Mouse (Mus musculus) bone marrow, adult 2 months (tissue): ENCODE results near the gene Tnfrsf25. TPM values are rescaled to one million over a fixed set of nuclear protein-coding genes. Genes with fewer than 3 reads are reported as not detected.
A peak's percentile ranks its signal among the peaks of the same experiment; 100 is the strongest.

Source experiments
- H3K27ac ChIP-seq: fragments of 200-500 bp; 2 replicates; pipeline ENCODE4 v1.5.1; 2012; ENCODE audit warnings: low read depth, mild to moderate bottlenecking, control low read depth, inconsistent platforms, low read length; ENCODE audit not compliant: control insufficient read depth, poor library complexity, insufficient read depth
- H3K4me1 ChIP-seq: fragments of 200-500 bp; 2 replicates; pipeline ENCODE4 v1.6.1; 2011; ENCODE audit warnings: low read length; ENCODE audit not compliant: control insufficient read depth, insufficient read depth
- H3K4me3 ChIP-seq: fragments of 200-500 bp; replicated peaks from 2 replicates; pipeline ENCODE3; 2011; ENCODE audit warnings: mild to moderate bottlenecking, low read depth, low read length, control low read depth; ENCODE audit not compliant: control insufficient read depth
- CTCF ChIP-seq: fragments of 200-500 bp; IDR thresholded peaks from 2 replicates; pipeline ENCODE4 v1.5.1; 2011; ENCODE audit warnings: low read length, control low read depth; ENCODE audit not compliant: control insufficient read depth, insufficient read depth
- POLR2A ChIP-seq: fragments of 200-500 bp; IDR thresholded peaks from 2 replicates; pipeline ENCODE4 v1.6.1; 2011; ENCODE audit warnings: low read depth, mild to moderate bottlenecking, control low read depth, low read length, borderline replicate concordance; ENCODE audit not compliant: control insufficient read depth
- WGBS: fragments of 180-500 bp; shearing (Covaris S2); methylation state at CpG from one replicate; pipeline ENCODE4 v1.1.7; 2018; 5-methylcytosine and 5-hydroxymethylcytosine counted together
- polyA plus RNA-seq: library from polyadenylated mRNA; stranded (reverse); fragments of >200 nt; gene quantifications from 2 replicates; pipeline ENCODE4 v1.2.4, GENCODE M21; 2011; ENCODE audit warnings: low replicate concordance; ENCODE audit not compliant: missing spikeins, insufficient read depth, insufficient read length

The Tnfrsf25 gene
- polyA plus RNA-seq, 1 experiment = 3.3 TPM

- Histone ChIP-seq H3K27ac (no peak overlapping the region), H3K4me1 (no peaks in the 10 kb centered on the region; the same call in none of the 2 replicates), H3K4me3 (peak overlapping the region; percentile 8)
- no peak for TF ChIP-seq POLR2A
- no peak for TF ChIP-seq CTCF
- WGBS = 80% methylated on average over 24 of the region's 24 CpGs
Measured at GRCm38 (mm10) chr4:152107493-152107892, 8.2 kb upstream of the Tnfrsf25 start.

GRCm38 (mm10) chr4:152107971-152108509 lies 7.7 kb upstream of the Tnfrsf25 start:
- TF ChIP-seq POLR2A = no peak
- TF ChIP-seq CTCF = no peak
- WGBS = 93% methylated on average over 30 of the region's 30 CpGs
- no peaks in the 10 kb centered on the region; the same call in none of the 2 replicates for H3K4me1 ChIP-seq
- no peak overlapping the region for H3K4me3 ChIP-seq
- H3K27ac ChIP-seq = no peak overlapping the region

GRCm38 (mm10) chr4:152108673-152109072 lies 7.1 kb upstream of the Tnfrsf25 start:
- Histone ChIP-seq H3K27ac (no peak overlapping the region), H3K4me3 (no peak overlapping the region), H3K4me1 (no peaks in the 10 kb centered on the region; the same call in none of the 2 replicates)
- 93% methylated on average over 5 of the region's 5 CpGs for WGBS
- no peak for TF ChIP-seq CTCF
- TF ChIP-seq POLR2A = no peak

GRCm38 (mm10) chr4:152109509-152109908 lies 6.2 kb upstream of the Tnfrsf25 start:
- Histone ChIP-seq H3K4me3 (no peak overlapping the region), H3K27ac (no peak overlapping the region), H3K4me1 (no peaks in the 10 kb centered on the region; the same call in none of the 2 replicates)
- no peak for TF ChIP-seq POLR2A
- TF ChIP-seq CTCF = no peak
- 78% methylated on average over 3 of the region's 3 CpGs for WGBS

GRCm38 (mm10) chr4:152110689-152111088 lies 5.0 kb upstream of the Tnfrsf25 start:
- Histone ChIP-seq H3K4me3 (no peak overlapping the region), H3K4me1 (no peaks in the 10 kb centered on the region; the same call in none of the 2 replicates), H3K27ac (peak overlapping the region; percentile 13; the same call in 1 of the 2 replicates)
- TF ChIP-seq CTCF (no peak), POLR2A (no peak)
- WGBS = 61% methylated on average over 4 of the region's 4 CpGs

- no peak overlapping the region for H3K4me3 ChIP-seq
- no peaks in the 10 kb centered on the region; the same call in none of the 2 replicates for H3K4me1 ChIP-seq
- WGBS = 88% methylated on average over 9 of the region's 9 CpGs
- TF ChIP-seq POLR2A (no peak), CTCF (no peak)
- H3K27ac ChIP-seq = no peak overlapping the region
Measured at GRCm38 (mm10) chr4:152112329-152112728, 3.4 kb upstream of the Tnfrsf25 start.

- H3K4me3 ChIP-seq = no peak overlapping the region
- H3K4me1 ChIP-seq = no peaks in the 10 kb centered on the region; the same call in 1 of the 2 replicates
- TF ChIP-seq CTCF (no peak), POLR2A (no peak)
- 92% methylated on average over 16 of the region's 16 CpGs for WGBS
- H3K27ac ChIP-seq = no peak overlapping the region
Measured at GRCm38 (mm10) chr4:152114080-152114479, 1.7 kb upstream of the Tnfrsf25 start.

- Histone ChIP-seq H3K4me1 (no peaks in the 10 kb centered on the region), H3K4me3 (no peak overlapping the region), H3K27ac (no peak overlapping the region)
- WGBS = 82% methylated on average over 9 of the region's 9 CpGs
- TF ChIP-seq CTCF = no peak
- no peak for TF ChIP-seq POLR2A
Measured at GRCm38 (mm10) chr4:152117538-152117937, 1.8 kb downstream of the Tnfrsf25 start.
